Mouse (Mus musculus) stomach, postnatal 0 days (tissue): ENCODE data around the gene Ganc. TPM values are rescaled to one million over a fixed set of nuclear protein-coding genes. Genes with fewer than 3 reads are reported as not detected.

Experiments
- ATAC-seq: fragments of 200-750 bp; cut with Nextera tagmentation; 2 replicates; pipeline ENCODE4 v1.8.0; 2017; ENCODE audit not compliant: low FRiP score, low TSS enrichment
- DNase-seq: peaks from one replicate; pipeline ENCODE4 v3.0.0-alpha.2; 2016; ENCODE audit warnings: low spot score
- H3K27ac ChIP-seq: fragments of 300-500 bp; sonication (generic); replicated peaks from 2 replicates; pipeline ENCODE4 v1.5.1; 2014; ENCODE audit warnings: mild to moderate bottlenecking, control low read depth
- H3K27me3 ChIP-seq: fragments of 300-500 bp; sonication (generic); 2 replicates; pipeline ENCODE4 v1.6.1; 2014; ENCODE audit warnings: low read length; ENCODE audit not compliant: control insufficient read depth, insufficient read depth
- H3K36me3 ChIP-seq: fragments of 300-500 bp; sonication (generic); 2 replicates; pipeline ENCODE4 v1.6.1; 2014; ENCODE audit warnings: low read length, mixed read lengths; ENCODE audit not compliant: control insufficient read depth, insufficient read depth
- H3K4me1 ChIP-seq: fragments of 300-500 bp; sonication (generic); replicated peaks from 2 replicates; pipeline ENCODE4 v1.6.1; 2014; ENCODE audit warnings: antibody characterized with exemption; ENCODE audit not compliant: control insufficient read depth, insufficient read depth
- H3K4me2 ChIP-seq: fragments of 300-500 bp; sonication (generic); replicated peaks from 2 replicates; pipeline ENCODE4 v1.6.1; 2014; ENCODE audit warnings: low read depth, mild to moderate bottlenecking, control low read depth, moderate library complexity
- H3K4me3 ChIP-seq: fragments of 300-500 bp; sonication (generic); 2 replicates; pipeline ENCODE4 v1.5.1; 2014; ENCODE audit warnings: low read depth, low read length, control low read depth
- H3K9ac ChIP-seq: fragments of 300-500 bp; sonication (generic); 2 replicates; pipeline ENCODE4 v1.6.1; 2014; ENCODE audit warnings: mild to moderate bottlenecking, low read length, control low read depth, mixed read lengths
- H3K9me3 ChIP-seq: fragments of 300-500 bp; sonication (generic); 2 replicates; pipeline ENCODE4 v1.6.1; 2016; ENCODE audit warnings: low read length; ENCODE audit not compliant: control insufficient read depth
- CTCF ChIP-seq: IDR thresholded peaks from 2 replicates; pipeline ENCODE4 v1.5.1; 2016; ENCODE audit warnings: antibody characterized with exemption, low read depth, mild to moderate bottlenecking, moderate library complexity
- EP300 ChIP-seq: optimal IDR thresholded peaks from 2 replicates; pipeline ENCODE3; 2016; ENCODE audit warnings: antibody characterized with exemption
- whole genome bisulfite sequencing: fragments of 180-500 bp; shearing (Covaris S2); extraction: QIAGEN DNeasy Blood & Tissue Kit; methylation state at CpG from one replicate; pipeline ENCODE4 v1.1.7; 2014; 5-methylcytosine and 5-hydroxymethylcytosine counted together
- polyA plus RNA-seq: library from polyadenylated mRNA; unstranded; fragments of >200 nt; fragmentation: Nextera tagmentation; extraction: Ambion mirVana; gene quantifications from 2 replicates; pipeline ENCODE4 v1.2.1, GENCODE M21; 2015

Gene Ganc
- polyA plus RNA-seq, 1 experiment from 2014 or later = 6.8 TPM

DNA sequence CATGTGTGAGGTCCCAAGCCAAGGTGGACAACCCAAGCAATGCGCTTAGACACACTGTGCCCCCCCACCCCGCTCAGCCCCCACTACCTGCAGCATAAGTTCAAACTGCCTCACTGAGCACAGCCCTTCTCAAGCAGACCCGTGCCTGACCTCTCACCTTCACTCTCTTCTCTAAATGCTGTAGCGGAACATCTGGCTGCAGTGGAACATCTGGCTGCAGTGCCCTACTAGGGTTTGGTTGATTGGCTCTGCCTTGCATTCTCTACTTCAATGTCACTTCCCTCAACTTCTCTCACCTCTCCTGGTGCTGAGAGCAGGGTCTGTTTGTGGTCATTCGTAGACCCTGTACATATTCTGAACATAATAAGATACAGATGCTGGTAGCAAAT is 61.7 kb downstream of the Ganc start:
- H3K9me3 ChIP-seq = no peaks in the 10 kb centered on the region
- no peaks in the 10 kb centered on the region for H3K27me3 ChIP-seq
- H3K36me3 ChIP-seq = no peaks in the 10 kb centered on the region
- 83% methylated on average over 5 of the region's 5 CpGs for WGBS
- H3K27ac ChIP-seq = no peak overlapping the region
- ATAC-seq (no peak), DNase-seq (no peak)
- H3K9ac ChIP-seq = no peak overlapping the region
- H3K4me3 ChIP-seq = no peak overlapping the region
- H3K4me2 ChIP-seq = no peak overlapping the region
- TF ChIP-seq CTCF = no peak
- no peaks in the 10 kb centered on the region for H3K4me1 ChIP-seq

DNA sequence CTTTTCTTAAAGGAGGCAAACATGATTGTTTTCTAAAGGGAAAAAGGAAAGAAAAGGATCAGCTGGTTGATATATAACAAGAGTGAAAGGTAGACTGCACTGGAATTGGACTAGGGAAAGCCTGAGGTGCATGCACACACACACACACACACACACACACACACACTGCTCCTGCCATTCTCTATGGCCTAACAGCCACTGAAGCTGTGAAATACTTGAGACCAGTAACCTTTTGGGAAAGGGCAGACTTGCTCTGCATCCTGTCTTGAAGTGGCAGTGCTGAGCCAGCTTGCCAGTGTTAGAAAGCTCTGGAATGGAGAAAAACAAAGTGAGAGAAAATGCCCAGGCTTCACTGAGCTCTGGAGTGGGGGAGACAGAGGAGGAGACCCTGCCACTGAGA is 64.3 kb downstream of the Ganc start:
- no peak overlapping the region for H3K27ac ChIP-seq
- no peaks in the 10 kb centered on the region for H3K36me3 ChIP-seq
- no peaks in the 10 kb centered on the region for H3K9me3 ChIP-seq
- no peak overlapping the region for H3K4me2 ChIP-seq
- H3K9ac ChIP-seq = no peak overlapping the region
- DNase-seq (no peak), ATAC-seq (no peak)
- H3K27me3 ChIP-seq = no peaks in the 10 kb centered on the region
- H3K4me1 ChIP-seq = no peaks in the 10 kb centered on the region
- no peak overlapping the region for H3K4me3 ChIP-seq
- TF ChIP-seq EP300 (no peak), CTCF (no peak)

DNA sequence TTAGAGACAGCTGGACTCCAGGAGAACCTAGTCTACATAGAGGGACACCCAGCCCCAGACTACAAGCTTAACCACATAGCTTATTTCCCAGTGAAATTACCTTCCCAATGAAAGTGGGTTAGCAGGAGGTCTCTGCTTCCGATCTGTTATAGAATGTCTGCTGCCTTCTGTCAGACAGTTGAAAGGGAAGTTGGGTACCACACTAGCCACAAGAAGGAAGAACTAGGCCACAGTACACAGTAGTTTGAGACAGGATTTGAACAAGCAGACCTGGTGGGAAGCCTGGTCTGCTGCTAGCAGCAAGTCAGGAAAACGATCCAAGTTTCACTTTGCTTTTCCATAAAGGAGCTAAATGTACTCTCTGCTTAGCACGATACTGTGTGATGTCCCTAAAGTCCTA is 65.5 kb downstream of the Ganc start:
- no peak overlapping the region for H3K4me2 ChIP-seq
- no peaks in the 10 kb centered on the region for H3K36me3 ChIP-seq
- 84% methylated on average over 3 of the region's 3 CpGs for WGBS
- H3K27ac ChIP-seq = no peak overlapping the region
- no peak overlapping the region for H3K4me3 ChIP-seq
- TF ChIP-seq CTCF (no peak), EP300 (no peak)
- ATAC-seq (no peak), DNase-seq (no peak)
- no peaks in the 10 kb centered on the region for H3K4me1 ChIP-seq
- H3K9ac ChIP-seq = no peak overlapping the region
- H3K9me3 ChIP-seq = no peaks in the 10 kb centered on the region
- no peaks in the 10 kb centered on the region for H3K27me3 ChIP-seq

DNA sequence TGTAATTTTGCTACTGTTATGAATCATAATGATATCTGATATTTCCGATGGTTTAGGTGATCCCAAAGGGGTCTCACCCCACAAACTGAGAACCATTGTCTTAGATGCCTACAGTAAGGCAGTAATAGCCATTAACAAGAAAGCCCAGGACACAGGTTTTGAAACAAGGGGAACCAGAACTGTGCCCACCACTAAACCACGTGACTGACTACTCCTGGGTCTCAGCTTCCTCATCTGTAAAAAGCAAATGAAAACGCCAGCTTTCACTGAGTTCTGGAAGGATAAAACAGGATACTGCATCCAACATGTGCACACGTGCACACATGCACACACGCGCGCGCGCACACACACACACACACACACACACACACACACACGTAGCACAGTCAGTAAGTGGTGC is 66.0 kb downstream of the Ganc start:
- no peak for ATAC-seq
- Histone ChIP-seq H3K4me2 (no peak overlapping the region), H3K4me1 (no peaks in the 10 kb centered on the region), H3K9me3 (no peaks in the 10 kb centered on the region), H3K4me3 (no peak overlapping the region), H3K27me3 (no peaks in the 10 kb centered on the region), H3K9ac (no peak overlapping the region), H3K36me3 (no peaks in the 10 kb centered on the region), H3K27ac (no peak overlapping the region)
- DNase-seq = no peak
- 89% methylated on average over 10 of the region's 10 CpGs for WGBS
- no peak for TF ChIP-seq CTCF
- no peak for TF ChIP-seq EP300

DNA sequence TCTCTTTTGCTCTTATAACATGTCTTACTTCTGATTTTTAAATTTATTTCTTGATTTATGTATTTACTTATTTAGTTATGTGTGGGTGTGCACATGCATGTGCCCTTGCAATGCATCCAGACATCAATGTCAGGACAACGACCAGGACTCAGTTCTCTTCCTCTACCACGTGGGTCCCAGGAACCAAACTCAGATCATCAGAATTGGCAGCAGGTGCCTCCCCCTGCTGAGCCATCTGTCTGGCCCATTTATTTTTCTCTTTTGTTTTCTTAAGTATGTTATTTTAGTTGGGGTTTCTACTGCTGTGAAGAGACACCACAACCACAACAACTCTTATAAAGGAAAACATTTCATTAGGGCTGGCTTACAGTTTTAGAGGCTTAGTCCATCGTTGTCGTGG is 67.2 kb downstream of the Ganc start:
- Histone ChIP-seq H3K9me3 (no peaks in the 10 kb centered on the region), H3K4me1 (no peaks in the 10 kb centered on the region), H3K4me2 (no peak overlapping the region), H3K4me3 (no peak overlapping the region), H3K27ac (no peak overlapping the region), H3K9ac (no peak overlapping the region), H3K27me3 (no peaks in the 10 kb centered on the region), H3K36me3 (no peaks in the 10 kb centered on the region)
- TF ChIP-seq EP300 = no peak
- no peak for TF ChIP-seq CTCF
- DNase-seq (no peak), ATAC-seq (no peak)
- 80% methylated on average over 4 of the region's 4 CpGs for WGBS

DNA sequence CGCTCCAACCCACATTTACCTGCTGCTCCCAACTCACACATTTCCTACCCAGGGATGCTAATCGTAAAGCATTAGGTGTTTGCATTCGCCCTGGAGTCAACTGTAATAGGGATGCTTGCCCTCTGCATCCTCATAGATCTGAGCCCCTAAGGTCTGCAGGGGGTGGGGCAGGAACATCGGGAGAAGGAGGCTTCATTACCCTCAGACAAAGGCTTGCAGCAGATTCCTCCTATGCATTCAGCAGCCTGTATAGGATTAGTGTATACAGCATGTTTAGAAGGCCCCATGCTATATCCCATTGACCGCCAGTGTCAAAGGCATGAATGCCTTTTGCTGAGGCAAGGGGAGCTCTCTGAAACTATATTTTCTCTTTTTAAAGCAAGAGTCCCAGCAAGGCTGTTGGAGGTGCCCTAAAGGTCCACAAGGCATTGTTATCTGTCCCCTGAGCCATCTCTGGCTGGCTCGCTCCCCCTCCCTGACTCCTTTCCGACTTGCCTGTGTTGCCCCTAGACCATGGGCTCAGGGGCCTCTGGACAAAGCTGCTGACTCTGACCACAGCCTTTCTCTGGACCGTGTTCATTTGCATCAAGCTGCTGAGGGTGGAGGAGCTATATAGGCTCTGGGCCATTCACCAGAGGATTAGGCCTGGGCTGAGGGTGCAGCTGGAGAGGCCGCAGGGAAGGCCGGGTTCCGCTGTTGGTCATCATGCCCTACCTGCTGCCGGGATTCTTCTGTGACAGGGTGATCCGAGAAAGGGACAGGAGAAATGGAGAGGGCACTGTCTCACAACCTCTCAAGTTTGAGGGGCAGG is 72.8 kb downstream of the Ganc start:
- H3K4me2 ChIP-seq = no peak overlapping the region
- H3K27ac ChIP-seq = no peak overlapping the region
- no peak for ATAC-seq
- TF ChIP-seq EP300 (no peak), CTCF (no peak)
- H3K4me3 ChIP-seq = no peak overlapping the region
- H3K9ac ChIP-seq = no peak overlapping the region
- no peaks in the 10 kb centered on the region for H3K4me1 ChIP-seq
- DNase-seq = no peak
- no peaks in the 10 kb centered on the region for H3K36me3 ChIP-seq
- 82% methylated on average over 13 of the region's 13 CpGs for WGBS
- no peaks in the 10 kb centered on the region for H3K27me3 ChIP-seq
- no peaks in the 10 kb centered on the region for H3K9me3 ChIP-seq
